Mouse (Mus musculus) kidney, postnatal 0 days (tissue): ENCODE measurements around the gene Gstt2. TPM values are rescaled to one million over a fixed set of nuclear protein-coding genes. Genes with fewer than 3 reads are reported as not detected.

Experiments used
- ATAC-seq: fragments of 200-750 bp; cut with Nextera tagmentation; replicated peaks from 2 replicates; pipeline ENCODE4 v1.8.0; 2017; ENCODE audit warnings: low read depth, moderate number of reproducible peaks, moderate TSS enrichment, moderate library complexity; ENCODE audit not compliant: low FRiP score
- DNase-seq: peaks from one replicate; pipeline ENCODE4 v3.0.0-alpha.2; 2016; ENCODE audit warnings: low spot score
- H3K27ac ChIP-seq: fragments of 300-500 bp; sonication (generic); 2 replicates; pipeline ENCODE4 v1.5.1; 2014; ENCODE audit warnings: mild to moderate bottlenecking
- H3K27me3 ChIP-seq: fragments of 300-500 bp; sonication (generic); 2 replicates; pipeline ENCODE4 v1.6.1; 2014; ENCODE audit warnings: low read length, mixed read lengths; ENCODE audit not compliant: insufficient read depth
- H3K36me3 ChIP-seq: fragments of 300-500 bp; sonication (generic); 2 replicates; pipeline ENCODE4 v1.6.1; 2014; ENCODE audit warnings: low read length, mixed read lengths; ENCODE audit not compliant: insufficient read depth
- H3K4me1 ChIP-seq: fragments of 300-500 bp; sonication (generic); replicated peaks from 2 replicates; pipeline ENCODE4 v1.6.1; 2014; ENCODE audit warnings: antibody characterized with exemption, low read length, mixed read lengths; ENCODE audit not compliant: insufficient read depth
- H3K4me2 ChIP-seq: fragments of 300-500 bp; sonication (generic); 2 replicates; pipeline ENCODE4 v1.6.1; 2014; ENCODE audit warnings: mild to moderate bottlenecking, low read length, moderate library complexity, mixed read lengths
- H3K4me3 ChIP-seq: fragments of 300-500 bp; sonication (generic); replicated peaks from 2 replicates; pipeline ENCODE4 v1.5.1; 2014; ENCODE audit warnings: low read depth, low read length
- H3K9ac ChIP-seq: fragments of 300-500 bp; sonication (generic); 2 replicates; pipeline ENCODE4 v1.6.1; 2014; ENCODE audit warnings: low read depth, low read length
- H3K9me3 ChIP-seq: fragments of 300-500 bp; sonication (generic); replicated peaks from 2 replicates; pipeline ENCODE4 v1.6.1; 2016; ENCODE audit warnings: low read length, inconsistent platforms, mixed read lengths
- CTCF ChIP-seq: IDR thresholded peaks from 2 replicates; pipeline ENCODE4 v1.5.1; 2016; ENCODE audit warnings: antibody characterized with exemption, low read depth, mild to moderate bottlenecking, moderate library complexity
- WGBS: fragments of 180-500 bp; shearing (Covaris S2); extraction: QIAGEN DNeasy Blood & Tissue Kit; methylation state at CpG from one replicate; pipeline ENCODE4 v1.1.7; 2014; 5-methylcytosine and 5-hydroxymethylcytosine counted together
- polyA plus RNA-seq: library from polyadenylated mRNA; unstranded; fragments of >200 nt; fragmentation: Nextera tagmentation; extraction: Ambion mirVana; gene quantifications from 2 replicates; pipeline ENCODE4 v1.2.1, GENCODE M21; 2015

The Gstt2 gene
- polyA plus RNA-seq, 1 experiment from 2014 or later, result 125 TPM

DNA sequence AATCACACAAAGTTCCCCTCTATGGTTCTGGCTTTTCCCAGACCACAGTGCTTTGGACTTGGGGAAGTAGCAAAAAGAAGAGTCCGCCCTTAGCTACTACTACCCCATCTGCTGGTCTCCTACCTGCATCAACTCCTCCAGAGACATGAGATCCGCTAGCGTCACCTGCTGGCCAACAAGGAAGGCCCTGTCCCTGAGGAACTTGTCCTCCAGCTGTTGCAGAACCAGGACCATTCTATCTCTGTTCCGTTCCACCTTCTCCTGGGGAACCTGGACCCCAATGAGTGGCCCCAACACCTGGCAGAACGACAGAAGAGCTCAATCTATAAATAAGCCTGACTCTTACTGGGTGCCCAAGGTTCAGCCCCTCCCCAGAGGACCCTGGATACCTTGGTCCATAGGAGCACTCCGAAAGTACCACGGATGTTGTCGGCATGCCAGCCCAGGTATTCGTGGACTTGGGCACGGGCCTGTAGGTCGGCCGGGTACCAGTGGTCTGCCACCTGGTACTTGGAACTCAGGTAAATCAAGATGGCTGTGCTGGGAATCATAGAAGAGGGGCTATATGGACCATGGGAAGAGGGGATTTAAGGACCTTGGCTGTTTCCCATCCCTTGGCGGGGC is 4.8 kb downstream of the Gstt2 start:
- no peak overlapping the region for H3K27ac ChIP-seq
- H3K4me3 ChIP-seq, result no peak overlapping the region
- WGBS, result 73% methylated on average over 13 of the region's 13 CpGs
- no peaks in the 10 kb centered on the region for H3K36me3 ChIP-seq
- H3K4me2 ChIP-seq, result no peak overlapping the region
- no peak overlapping the region for H3K9ac ChIP-seq
- DNase-seq, result peak; percentile 59
- no peaks in the 10 kb centered on the region for H3K27me3 ChIP-seq
- TF ChIP-seq CTCF, result peak; percentile 83
- no peaks in the 10 kb centered on the region for H3K9me3 ChIP-seq
- peaks cover 18% of the 10 kb centered on the region; the same call in 1 of the 2 replicates for H3K4me1 ChIP-seq
- no peak for ATAC-seq

- 0 out of 2 replicates have a peak, but pooled peaks cover 6% of the 10 kb centered on the region for H3K4me1 ChIP-seq
- no peak overlapping the region for H3K4me2 ChIP-seq
- no peak overlapping the region for H3K4me3 ChIP-seq
- DNase-seq, result no peak
- no peaks in the 10 kb centered on the region for H3K9me3 ChIP-seq
- ATAC-seq, result no peak
- H3K36me3 ChIP-seq, result no peaks in the 10 kb centered on the region
- no peak for TF ChIP-seq CTCF
- no peak overlapping the region for H3K27ac ChIP-seq
- no peaks in the 10 kb centered on the region for H3K27me3 ChIP-seq
- WGBS, result 89% methylated on average over 2 of the region's 2 CpGs
- H3K9ac ChIP-seq, result no peak overlapping the region
Measured at GRCm38 (mm10) chr10:75830275-75830670, 7.0 kb downstream of the Gstt2 start.

GRCm38 (mm10) chr10:75829529-75830274 is 7.5 kb downstream of the Gstt2 start:
- H3K9me3 ChIP-seq, result no peaks in the 10 kb centered on the region
- TF ChIP-seq CTCF, result no peak
- DNase-seq (no peak), ATAC-seq (no peak)
- no peak overlapping the region for H3K4me3 ChIP-seq
- WGBS, result 81% methylated on average over 2 of the region's 2 CpGs
- H3K4me1 ChIP-seq, result 0 out of 2 replicates have a peak, but pooled peaks cover 6% of the 10 kb centered on the region
- H3K27me3 ChIP-seq, result no peaks in the 10 kb centered on the region
- H3K36me3 ChIP-seq, result no peaks in the 10 kb centered on the region
- no peak overlapping the region for H3K4me2 ChIP-seq
- no peak overlapping the region for H3K9ac ChIP-seq
- no peak overlapping the region for H3K27ac ChIP-seq

GRCm38 (mm10) chr10:75828500-75828931 is 8.7 kb downstream of the Gstt2 start:
- no peak for TF ChIP-seq CTCF
- no peaks in the 10 kb centered on the region for H3K9me3 ChIP-seq
- H3K9ac ChIP-seq, result no peak overlapping the region
- no peak for DNase-seq
- no peak overlapping the region for H3K4me3 ChIP-seq
- H3K4me1 ChIP-seq, result 0 out of 2 replicates have a peak, but pooled peaks cover 6% of the 10 kb centered on the region
- H3K4me2 ChIP-seq, result no peak overlapping the region
- no peak overlapping the region for H3K27ac ChIP-seq
- no peaks in the 10 kb centered on the region for H3K27me3 ChIP-seq
- ATAC-seq, result no peak
- no peaks in the 10 kb centered on the region for H3K36me3 ChIP-seq

DNA sequence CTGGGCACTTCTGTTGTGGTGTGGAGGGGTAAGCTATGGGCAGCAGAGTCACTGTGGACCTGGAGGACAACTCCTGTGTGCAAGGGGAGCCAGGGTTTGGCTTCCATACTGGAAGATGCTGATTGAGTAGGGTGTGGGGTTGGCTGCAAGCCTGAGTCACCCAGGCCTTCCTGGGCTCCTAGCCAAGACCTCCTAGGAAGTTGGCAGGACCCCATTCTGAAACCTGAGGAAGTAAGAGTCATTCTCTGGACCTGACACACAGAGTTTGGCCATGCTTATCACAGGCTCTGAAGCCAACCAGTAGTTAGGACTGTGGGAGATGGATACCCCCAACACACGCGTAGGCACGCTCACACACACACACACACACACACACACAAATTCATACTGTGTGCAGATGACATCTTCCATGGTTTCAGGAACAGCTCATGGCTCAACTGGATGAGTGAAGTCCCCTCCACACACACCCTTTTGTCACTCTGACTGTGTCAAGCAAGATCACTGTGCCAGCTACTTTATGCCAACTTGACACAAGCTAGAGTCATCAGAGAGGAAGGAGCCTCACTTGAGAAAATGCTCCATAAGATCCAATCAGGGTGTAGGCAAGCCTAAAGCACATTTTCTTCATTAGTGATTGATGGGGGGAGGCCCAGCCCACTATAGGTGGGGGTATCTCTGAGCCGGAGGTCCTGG is 9.4 kb downstream of the Gstt2 start:
- no peak overlapping the region for H3K4me3 ChIP-seq
- ATAC-seq (no peak), DNase-seq (no peak)
- H3K9me3 ChIP-seq, result no peaks in the 10 kb centered on the region
- H3K9ac ChIP-seq, result no peak overlapping the region
- no peaks in the 10 kb centered on the region for H3K27me3 ChIP-seq
- H3K4me1 ChIP-seq, result no peaks in the 10 kb centered on the region
- WGBS, result 91% methylated on average over 4 of the region's 4 CpGs
- no peaks in the 10 kb centered on the region for H3K36me3 ChIP-seq
- no peak for TF ChIP-seq CTCF
- H3K27ac ChIP-seq, result no peak overlapping the region
- no peak overlapping the region for H3K4me2 ChIP-seq

DNA sequence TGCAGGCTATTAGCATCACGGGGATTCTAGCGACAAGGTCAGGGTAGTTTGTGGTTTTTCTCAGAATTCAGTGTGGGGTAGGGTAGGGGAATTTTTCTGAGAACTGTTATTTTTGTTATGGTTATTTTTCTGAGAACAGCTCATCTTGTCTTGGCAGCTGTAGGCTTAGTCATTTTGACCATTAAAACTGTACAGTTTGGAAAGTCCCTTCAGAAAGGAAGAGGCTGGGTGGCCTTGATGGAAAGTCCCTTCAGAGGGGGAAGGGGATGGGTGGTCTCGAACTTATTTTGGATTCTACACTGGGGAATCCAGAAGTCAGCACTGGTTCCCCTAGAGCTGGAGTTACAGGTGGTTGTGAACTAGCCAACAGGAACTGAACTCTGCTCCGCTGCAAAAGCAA is 12.7 kb downstream of the Gstt2 start:
- TF ChIP-seq CTCF, result no peak
- ATAC-seq, result no peak
- H3K4me1 ChIP-seq, result no peaks in the 10 kb centered on the region
- no peak overlapping the region for H3K4me3 ChIP-seq
- H3K9ac ChIP-seq, result no peak overlapping the region
- no peak overlapping the region for H3K27ac ChIP-seq
- no peak for DNase-seq
- no peaks in the 10 kb centered on the region for H3K27me3 ChIP-seq
- H3K36me3 ChIP-seq, result no peaks in the 10 kb centered on the region
- no peak overlapping the region for H3K4me2 ChIP-seq
- 88% methylated on average over 4 of the region's 4 CpGs for WGBS
- no peaks in the 10 kb centered on the region for H3K9me3 ChIP-seq
